Mouse (Mus musculus): Measurements from ENCODE around the gene Slc25a44. TPM values are rescaled to one million over a fixed set of nuclear protein-coding genes. Genes with fewer than 3 reads are reported as not detected.
A peak's percentile ranks its signal among the peaks of the same experiment; 100 is the strongest.

The Slc25a44 gene
- polyA plus RNA-seq, 1 experiment, result 18.5 TPM

DNA sequence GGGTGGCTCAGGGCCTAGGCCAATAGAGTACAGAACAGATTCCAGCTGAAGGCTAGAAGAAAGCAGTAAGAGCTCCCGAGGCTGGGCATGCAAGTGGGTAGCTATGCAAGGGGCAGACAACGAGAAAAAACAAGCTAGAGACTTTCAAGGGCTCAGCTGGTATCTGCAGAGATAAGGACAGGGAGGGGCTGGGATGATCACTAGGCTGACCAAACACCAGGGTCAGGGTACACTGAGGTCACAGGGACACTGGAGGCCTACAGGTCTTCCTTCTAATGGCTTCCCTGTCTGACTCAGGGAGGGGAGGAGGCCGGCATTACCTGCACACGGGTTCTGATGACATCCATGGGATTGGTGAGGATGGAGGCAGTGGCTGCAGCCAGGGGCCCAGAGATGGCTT lies 9.3 kb downstream of the Slc25a44 start:
- H3K4me3 ChIP-seq (ENCODE audit: insufficient read depth, poor library complexity, severe bottlenecking), result no peak overlapping the region
- H3K27me3 ChIP-seq (ENCODE audit: control insufficient read depth, insufficient read depth, insufficient read length), result no peaks in the 10 kb centered on the region
- peaks cover 62% of the 10 kb centered on the region for H3K36me3 ChIP-seq (ENCODE audit: control insufficient read depth, insufficient read depth)
- H3K79me3 ChIP-seq (ENCODE audit: low read depth), result peaks cover 2% of the 10 kb centered on the region
- no peak for TF ChIP-seq CEBPB (IDR thresholded peaks at IDR 0.05; ENCODE audit: low read depth)
- no peak for TF ChIP-seq CTCF (IDR thresholded peaks at IDR 0.05; ENCODE audit: control insufficient read depth, insufficient read depth, insufficient read length)
- TF ChIP-seq USF1 (IDR thresholded peaks at IDR 0.05; ENCODE audit: low read depth), result no peak
- no peak overlapping the region for H3ac ChIP-seq (ENCODE audit: control insufficient read depth, insufficient read length, low read depth)
- H3K79me2 ChIP-seq (ENCODE audit: control insufficient read depth, insufficient read depth), result no peaks in the 10 kb centered on the region

DNA sequence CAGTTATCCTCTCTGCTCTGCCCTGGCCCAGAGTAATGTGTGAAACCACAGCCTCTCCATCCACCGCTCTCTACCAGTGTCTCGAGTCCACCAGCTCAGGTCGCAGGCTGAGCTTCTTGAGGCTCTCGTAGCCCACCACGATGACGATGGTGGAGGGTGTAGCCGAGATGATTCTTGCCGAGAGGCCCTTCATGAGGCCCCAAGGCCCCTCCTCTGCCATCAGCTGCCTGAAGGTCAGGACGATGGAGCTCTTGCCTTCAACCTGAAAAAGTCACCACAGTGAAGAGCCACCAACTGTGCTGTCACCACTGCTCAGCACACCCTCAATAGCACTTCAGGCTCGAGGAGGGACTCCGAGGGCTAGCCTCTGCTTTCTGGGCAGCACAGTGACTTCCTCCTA lies 12.3 kb downstream of the Slc25a44 start:
- Histone ChIP-seq H3K79me2 (ENCODE audit: control insufficient read depth, insufficient read depth) (peaks cover 22% of the 10 kb centered on the region), H3K4me3 (ENCODE audit: insufficient read depth, poor library complexity, severe bottlenecking) (no peak overlapping the region), H3K36me3 (ENCODE audit: control insufficient read depth, insufficient read depth) (peaks cover 37% of the 10 kb centered on the region), H3K27me3 (ENCODE audit: control insufficient read depth, insufficient read depth, insufficient read length) (no peaks in the 10 kb centered on the region), H3K79me3 (ENCODE audit: low read depth) (peaks cover 14% of the 10 kb centered on the region), H3ac (ENCODE audit: control insufficient read depth, insufficient read length, low read depth) (no peak overlapping the region)
- TF ChIP-seq MYOG (IDR thresholded peaks at IDR 0.05; ENCODE audit: control insufficient read depth, extremely low read depth, insufficient read length), result no peak
- TF ChIP-seq MAX (IDR thresholded peaks at IDR 0.05), result no peak
- no peak for TF ChIP-seq MYOD1 (IDR thresholded peaks at IDR 0.05; ENCODE audit: control insufficient read depth, insufficient read length, low read depth)
- TF ChIP-seq USF1 (IDR thresholded peaks at IDR 0.05; ENCODE audit: low read depth), result no peak
- TF ChIP-seq CEBPB (IDR thresholded peaks at IDR 0.05; ENCODE audit: low read depth), result no peak
- TF ChIP-seq FOSL1 (IDR thresholded peaks at IDR 0.05; ENCODE audit: insufficient read depth, low read length, poor library complexity, severe bottlenecking), result no peak
- no peak for TF ChIP-seq CTCF (IDR thresholded peaks at IDR 0.05; ENCODE audit: control insufficient read depth, insufficient read depth, insufficient read length)

DNA sequence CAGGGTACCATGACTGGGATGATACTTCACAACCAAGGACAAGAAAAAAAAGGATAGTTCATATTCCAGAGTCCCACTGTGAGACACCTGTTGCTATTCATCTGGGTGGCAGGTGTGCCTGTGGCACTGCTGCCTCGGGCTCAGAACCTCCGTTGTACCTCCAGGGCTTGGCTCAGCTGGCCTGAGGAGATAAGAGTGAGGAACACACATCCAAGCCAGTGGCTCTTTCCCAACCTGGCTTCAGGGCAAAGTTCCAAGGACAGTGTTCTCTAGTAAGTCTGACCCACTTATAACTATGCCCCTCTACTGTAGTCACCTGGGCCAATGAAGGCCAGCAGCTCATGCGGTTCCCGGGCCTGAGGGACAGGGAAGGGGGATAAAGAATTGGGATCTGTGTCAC lies 13.3 kb downstream of the Slc25a44 start:
- Histone ChIP-seq H3K27me3 (ENCODE audit: control insufficient read depth, insufficient read depth, insufficient read length) (no peaks in the 10 kb centered on the region), H3K4me3 (ENCODE audit: insufficient read depth, poor library complexity, severe bottlenecking) (no peak overlapping the region), H3K79me3 (ENCODE audit: low read depth) (peaks cover 14% of the 10 kb centered on the region), H3ac (ENCODE audit: control insufficient read depth, insufficient read length, low read depth) (no peak overlapping the region), H3K36me3 (ENCODE audit: control insufficient read depth, insufficient read depth) (peaks cover 32% of the 10 kb centered on the region), H3K79me2 (ENCODE audit: control insufficient read depth, insufficient read depth) (peaks cover 31% of the 10 kb centered on the region)
- TF ChIP-seq CEBPB (IDR thresholded peaks at IDR 0.05; ENCODE audit: low read depth) (no peak), FOSL1 (IDR thresholded peaks at IDR 0.05; ENCODE audit: insufficient read depth, low read length, poor library complexity, severe bottlenecking) (no peak), CTCF (IDR thresholded peaks at IDR 0.05; ENCODE audit: control insufficient read depth, insufficient read depth, insufficient read length) (no peak), MYOD1 (IDR thresholded peaks at IDR 0.05; ENCODE audit: control insufficient read depth, insufficient read length, low read depth) (no peak), USF1 (IDR thresholded peaks at IDR 0.05; ENCODE audit: low read depth) (no peak)

DNA sequence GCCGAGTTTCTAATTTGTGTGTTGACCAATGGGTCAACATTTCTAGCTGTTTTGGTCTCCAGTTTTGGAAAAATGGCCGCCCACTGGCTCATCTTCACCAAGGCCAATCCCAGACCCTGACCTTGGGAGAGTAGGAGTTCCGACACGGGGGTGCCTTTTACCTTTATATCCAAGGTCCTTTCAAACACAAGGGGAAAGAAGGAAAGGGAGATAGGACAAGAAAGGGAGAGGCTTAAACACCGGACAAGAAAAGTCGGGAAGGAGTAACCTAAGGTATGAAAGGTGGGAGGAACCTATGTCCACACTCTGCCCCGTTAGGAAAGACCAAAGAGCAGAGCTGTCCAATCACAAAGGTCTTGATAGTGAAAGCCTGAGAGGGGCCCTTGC lies 14.3 kb downstream of the Slc25a44 start:
- Histone ChIP-seq H3K79me2 (ENCODE audit: control insufficient read depth, insufficient read depth) (peaks cover 41% of the 10 kb centered on the region), H3K36me3 (ENCODE audit: control insufficient read depth, insufficient read depth) (peaks cover 27% of the 10 kb centered on the region), H3ac (ENCODE audit: control insufficient read depth, insufficient read length, low read depth) (peak overlapping the region; percentile 28), H3K27me3 (ENCODE audit: control insufficient read depth, insufficient read depth, insufficient read length) (no peaks in the 10 kb centered on the region), H3K4me3 (ENCODE audit: insufficient read depth, poor library complexity, severe bottlenecking) (no peak overlapping the region), H3K79me3 (ENCODE audit: low read depth) (peaks cover 19% of the 10 kb centered on the region)
- TF ChIP-seq MAX (IDR thresholded peaks at IDR 0.05) (no peak), USF1 (IDR thresholded peaks at IDR 0.05; ENCODE audit: low read depth) (no peak), CEBPB (IDR thresholded peaks at IDR 0.05; ENCODE audit: low read depth) (no peak), CTCF (IDR thresholded peaks at IDR 0.05; ENCODE audit: control insufficient read depth, insufficient read depth, insufficient read length) (no peak), FOSL1 (IDR thresholded peaks at IDR 0.05; ENCODE audit: insufficient read depth, low read length, poor library complexity, severe bottlenecking) (no peak), MYOG (IDR thresholded peaks at IDR 0.05; ENCODE audit: control insufficient read depth, extremely low read depth, insufficient read length) (no peak), MYOD1 (IDR thresholded peaks at IDR 0.05; ENCODE audit: control insufficient read depth, insufficient read length, low read depth) (no peak)

- H3K27me3 ChIP-seq (ENCODE audit: control insufficient read depth, insufficient read depth, insufficient read length), result no peaks in the 10 kb centered on the region
- peaks cover 48% of the 10 kb centered on the region for H3K79me2 ChIP-seq (ENCODE audit: control insufficient read depth, insufficient read depth)
- H3K4me3 ChIP-seq (ENCODE audit: insufficient read depth, poor library complexity, severe bottlenecking), result peak within 1 kb of the TSS; percentile 50
- H3K79me3 ChIP-seq (ENCODE audit: low read depth), result peaks cover 20% of the 10 kb centered on the region
- TF ChIP-seq USF1 (IDR thresholded peaks at IDR 0.05; ENCODE audit: low read depth), result peak; percentile 95
- TF ChIP-seq MYOD1 (IDR thresholded peaks at IDR 0.05; ENCODE audit: control insufficient read depth, insufficient read length, low read depth), result no peak
- TF ChIP-seq MAX (IDR thresholded peaks at IDR 0.05), result peak; percentile 82
- H3K36me3 ChIP-seq (ENCODE audit: control insufficient read depth, insufficient read depth), result peaks cover 27% of the 10 kb centered on the region
- peak within 1 kb of the TSS; percentile 99 for H3ac ChIP-seq (ENCODE audit: control insufficient read depth, insufficient read length, low read depth)
Measured at GRCm38 (mm10) chr3:88409741-88410644, 14.9 kb downstream of the Slc25a44 start, which contains the start of gene Pmf1. Gene Pmf1, minus strand, starts transcription at chr3:88410331.

DNA sequence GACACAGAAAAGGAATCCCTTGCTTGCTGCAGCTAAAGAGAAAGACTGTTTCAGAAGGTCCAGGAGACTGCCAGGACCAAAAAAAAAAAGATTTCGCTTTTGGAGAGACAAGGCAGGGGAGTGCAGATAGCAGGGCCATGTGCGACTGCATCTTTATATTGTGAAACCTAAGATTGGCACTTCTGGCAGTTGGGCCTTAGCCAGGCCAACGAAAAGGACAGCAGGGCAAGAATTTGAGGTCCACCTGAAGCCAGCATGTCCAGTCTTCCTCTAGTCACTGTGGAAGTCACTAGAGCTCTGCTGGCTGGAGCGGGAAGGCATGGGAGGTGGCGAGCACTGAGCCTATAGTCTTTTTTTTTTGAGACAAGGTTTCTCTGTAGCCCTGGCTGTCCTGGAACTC lies 16.0 kb downstream of the Slc25a44 start:
- H3K4me3 ChIP-seq (ENCODE audit: insufficient read depth, poor library complexity, severe bottlenecking), result peak overlapping the region; percentile 50
- TF ChIP-seq CTCF (IDR thresholded peaks at IDR 0.05; ENCODE audit: control insufficient read depth, insufficient read depth, insufficient read length), result no peak
- no peak for TF ChIP-seq FOSL1 (IDR thresholded peaks at IDR 0.05; ENCODE audit: insufficient read depth, low read length, poor library complexity, severe bottlenecking)
- TF ChIP-seq MYOG (IDR thresholded peaks at IDR 0.05; ENCODE audit: control insufficient read depth, extremely low read depth, insufficient read length), result no peak
- H3ac ChIP-seq (ENCODE audit: control insufficient read depth, insufficient read length, low read depth), result peak overlapping the region; percentile 66
- peaks cover 19% of the 10 kb centered on the region for H3K36me3 ChIP-seq (ENCODE audit: control insufficient read depth, insufficient read depth)
- H3K27me3 ChIP-seq (ENCODE audit: control insufficient read depth, insufficient read depth, insufficient read length), result no peaks in the 10 kb centered on the region
- peaks cover 58% of the 10 kb centered on the region for H3K79me2 ChIP-seq (ENCODE audit: control insufficient read depth, insufficient read depth)
- peaks cover 24% of the 10 kb centered on the region for H3K79me3 ChIP-seq (ENCODE audit: low read depth)

Measured in C2C12 (cell line).